Mouse (Mus musculus) heart, embryonic 12.5 days (tissue): Measurements from ENCODE around the gene Icos. TPM values are rescaled to one million over a fixed set of nuclear protein-coding genes. Genes with fewer than 3 reads are reported as not detected.

ENCODE experiments used
- ATAC-seq: fragments of 200-750 bp; cut with Nextera tagmentation; 2 replicates; pipeline ENCODE4 v1.8.0; 2017; ENCODE audit warnings: moderate TSS enrichment, moderate library complexity; ENCODE audit not compliant: insufficient number of reproducible peaks, low FRiP score
- H3K27ac ChIP-seq: fragments of 300-500 bp; sonication (generic); 2 replicates; pipeline ENCODE4 v1.5.1; 2016; ENCODE audit warnings: mild to moderate bottlenecking, moderate library complexity; ENCODE audit not compliant: poor library complexity, severe bottlenecking
- H3K27me3 ChIP-seq: fragments of 300-500 bp; sonication (generic); replicated peaks from 2 replicates; pipeline ENCODE4 v1.6.1; 2016; ENCODE audit warnings: mild to moderate bottlenecking, moderate library complexity
- H3K36me3 ChIP-seq: fragments of 300-500 bp; sonication (generic); 2 replicates; pipeline ENCODE4 v1.6.1; 2016; ENCODE audit warnings: mild to moderate bottlenecking, moderate library complexity
- H3K4me1 ChIP-seq: fragments of 300-500 bp; sonication (generic); replicated peaks from 2 replicates; pipeline ENCODE4 v1.6.1; 2016; ENCODE audit warnings: mild to moderate bottlenecking
- H3K4me2 ChIP-seq: fragments of 300-500 bp; sonication (generic); 2 replicates; pipeline ENCODE4 v1.6.1; 2016; ENCODE audit warnings: mild to moderate bottlenecking, moderate library complexity
- H3K4me3 ChIP-seq: fragments of 300-500 bp; sonication (generic); 2 replicates; pipeline ENCODE4 v1.5.1; 2016; ENCODE audit warnings: mild to moderate bottlenecking
- H3K9ac ChIP-seq: fragments of 300-500 bp; sonication (generic); 2 replicates; pipeline ENCODE4 v1.6.1; 2016; ENCODE audit warnings: mild to moderate bottlenecking, moderate library complexity
- H3K9me3 ChIP-seq: fragments of 300-500 bp; sonication (generic); replicated peaks from 2 replicates; pipeline ENCODE4 v1.6.1; 2016; ENCODE audit warnings: mild to moderate bottlenecking, moderate library complexity
- WGBS: fragments of 180-500 bp; shearing (Covaris S2); methylation state at CpG from one replicate; pipeline ENCODE4 v1.1.7; 2016; 5-methylcytosine and 5-hydroxymethylcytosine counted together
- polyA plus RNA-seq: library from polyadenylated mRNA; unstranded; fragments of >200 nt; fragmentation: Nextera tagmentation; extraction: Ambion mirVana; gene quantifications from 2 replicates; pipeline ENCODE4 v1.2.1, GENCODE M21; 2016

Gene Icos
- polyA plus RNA-seq: 0.05 and 0.08 TPM in 2 replicates

GRCm38 (mm10) chr1:60977641-60978040 is at the start of gene Icos:
TSS of gene Icos (plus strand) at chr1:60977927.
- no peaks in the 10 kb centered on the region for H3K27me3 ChIP-seq
- no peak for ATAC-seq
- no peaks in the 10 kb centered on the region for H3K36me3 ChIP-seq
- H3K27ac ChIP-seq: no peak within 1 kb of the TSS
- H3K4me1 ChIP-seq: no peaks in the 10 kb centered on the region
- no peak within 1 kb of the TSS for H3K9ac ChIP-seq
- no peaks in the 10 kb centered on the region for H3K9me3 ChIP-seq
- H3K4me3 ChIP-seq: no peak within 1 kb of the TSS
- 71% methylated on average over 6 of the region's 6 CpGs for WGBS
- H3K4me2 ChIP-seq: no peak within 1 kb of the TSS

DNA sequence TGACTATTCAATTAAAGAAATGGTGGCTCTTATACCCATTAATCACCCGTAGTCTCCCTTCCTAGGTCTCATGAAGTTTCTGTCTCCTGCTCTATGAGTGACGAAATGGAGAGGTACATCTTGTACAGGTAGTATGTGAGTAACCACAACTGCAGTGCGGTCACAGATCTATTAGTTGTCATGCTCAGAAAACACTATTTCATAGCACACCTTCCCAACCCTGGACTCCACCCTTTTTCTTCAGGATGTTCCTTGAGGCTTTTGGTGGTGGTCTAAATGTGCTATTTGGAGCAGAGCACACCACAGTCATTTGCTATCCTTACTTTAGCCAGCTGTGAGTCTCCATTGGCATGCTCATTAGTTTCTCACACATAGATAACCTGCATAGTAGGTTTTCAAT is 48.7 kb upstream of the Icos start:
- H3K9ac ChIP-seq: no peak overlapping the region
- no peaks in the 10 kb centered on the region for H3K9me3 ChIP-seq
- H3K4me1 ChIP-seq: no peaks in the 10 kb centered on the region
- 81% methylated on average over 3 of the region's 3 CpGs for WGBS
- no peak overlapping the region for H3K27ac ChIP-seq
- H3K36me3 ChIP-seq: no peaks in the 10 kb centered on the region
- no peak for ATAC-seq
- no peak overlapping the region for H3K4me2 ChIP-seq
- H3K27me3 ChIP-seq: no peaks in the 10 kb centered on the region
- no peak overlapping the region for H3K4me3 ChIP-seq

DNA sequence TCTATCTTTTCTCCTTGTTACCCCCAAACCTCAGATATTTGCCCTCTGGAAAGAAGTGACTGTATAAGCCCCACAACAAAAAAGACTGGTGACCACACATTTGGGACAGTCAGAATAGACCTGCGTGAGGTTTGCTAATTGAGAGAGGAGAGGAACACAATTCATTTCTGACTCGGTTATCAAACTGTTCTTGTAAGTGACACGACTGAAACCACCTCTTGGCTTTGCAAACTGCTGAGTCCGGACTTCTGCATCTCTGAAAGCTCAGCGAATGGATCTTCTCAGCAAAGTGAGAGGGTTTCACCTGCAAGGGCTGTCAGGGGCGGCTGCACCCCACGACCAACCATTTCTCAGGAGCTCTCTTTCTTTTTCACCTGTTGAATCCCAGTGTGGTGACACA is 47.3 kb upstream of the Icos start:
- Histone ChIP-seq H3K9ac (no peak overlapping the region), H3K4me1 (no peaks in the 10 kb centered on the region), H3K4me2 (no peak overlapping the region), H3K4me3 (no peak overlapping the region), H3K36me3 (no peaks in the 10 kb centered on the region), H3K27me3 (no peaks in the 10 kb centered on the region), H3K9me3 (no peaks in the 10 kb centered on the region), H3K27ac (no peak overlapping the region)
- 80% methylated on average over 7 of the region's 7 CpGs for WGBS
- no peak for ATAC-seq

- no peak for ATAC-seq
Observed at GRCm38 (mm10) chr1:60935968-60936581, 41.7 kb upstream of the Icos start.

GRCm38 (mm10) chr1:60936963-60937711 is 40.6 kb upstream of the Icos start:
- no peaks in the 10 kb centered on the region for H3K9me3 ChIP-seq
- 0 out of 2 replicates have a peak, but pooled peaks cover 11% of the 10 kb centered on the region for H3K4me1 ChIP-seq
- H3K9ac ChIP-seq: no peak overlapping the region
- H3K36me3 ChIP-seq: no peaks in the 10 kb centered on the region
- no peak overlapping the region for H3K4me3 ChIP-seq
- H3K4me2 ChIP-seq: no peak overlapping the region
- H3K27me3 ChIP-seq: no peaks in the 10 kb centered on the region
- 70% methylated on average over 6 of the region's 6 CpGs for WGBS
- H3K27ac ChIP-seq: no peak overlapping the region
- no peak for ATAC-seq

More at GRCm38 (mm10) chr1:60935968-60936581, 41.7 kb upstream of the Icos start:
- no peak overlapping the region for H3K9ac ChIP-seq
- H3K4me2 ChIP-seq: peak overlapping the region; percentile 15; the same call in 1 of the 2 replicates
- H3K4me1 ChIP-seq: 0 out of 2 replicates have a peak, but pooled peaks cover 11% of the 10 kb centered on the region
- WGBS: 56% methylated on average over 8 of the region's 8 CpGs
- no peaks in the 10 kb centered on the region for H3K36me3 ChIP-seq
- H3K4me3 ChIP-seq: no peak overlapping the region
- H3K27ac ChIP-seq: no peak overlapping the region
- no peaks in the 10 kb centered on the region for H3K27me3 ChIP-seq
- H3K9me3 ChIP-seq: no peaks in the 10 kb centered on the region

DNA sequence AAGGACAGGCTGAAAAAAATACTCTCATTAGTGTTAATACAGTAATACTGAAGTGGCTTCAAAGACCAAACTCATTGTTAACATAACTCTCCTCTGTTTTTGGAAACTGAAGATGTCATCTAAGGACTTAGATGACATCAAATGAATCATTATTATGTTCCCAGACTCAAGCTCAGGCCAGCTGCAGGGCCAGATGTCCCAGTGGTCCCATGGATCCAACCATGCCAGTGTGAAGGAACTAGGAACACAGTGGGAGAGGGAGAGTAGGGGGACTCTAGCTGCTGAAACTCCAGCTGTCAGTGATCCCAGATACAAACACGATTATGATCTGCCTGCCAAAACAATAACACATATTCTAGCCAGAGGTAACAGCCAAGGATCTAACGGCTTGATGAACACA is 39.5 kb upstream of the Icos start:
- ATAC-seq: no peak
- Histone ChIP-seq H3K4me1 (0 out of 2 replicates have a peak, but pooled peaks cover 11% of the 10 kb centered on the region), H3K9me3 (no peaks in the 10 kb centered on the region), H3K4me2 (no peak overlapping the region), H3K27ac (no peak overlapping the region), H3K27me3 (no peaks in the 10 kb centered on the region), H3K9ac (no peak overlapping the region), H3K4me3 (no peak overlapping the region), H3K36me3 (no peaks in the 10 kb centered on the region)
- 71% methylated on average over 2 of the region's 2 CpGs for WGBS

DNA sequence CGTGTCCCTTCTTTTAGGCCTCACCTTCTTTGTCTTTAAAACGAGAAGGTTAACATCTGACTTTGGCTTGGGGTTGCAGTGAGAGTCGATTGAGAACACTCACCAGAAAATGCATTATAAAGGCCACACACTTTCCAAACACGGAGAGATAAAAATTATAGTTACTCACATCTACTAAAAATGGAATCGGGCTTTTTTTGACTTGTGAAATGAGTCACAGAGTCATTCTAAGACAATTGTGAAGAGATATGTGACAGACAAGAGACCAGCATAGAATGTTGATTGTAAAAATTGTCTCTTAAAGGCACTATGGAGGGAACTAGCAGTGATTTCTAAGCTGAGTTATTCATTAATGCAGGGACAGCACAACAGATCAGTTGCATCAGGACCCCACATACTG is 38.8 kb upstream of the Icos start:
- Histone ChIP-seq H3K27me3 (no peaks in the 10 kb centered on the region), H3K4me1 (0 out of 2 replicates have a peak, but pooled peaks cover 11% of the 10 kb centered on the region), H3K4me2 (no peak overlapping the region), H3K36me3 (no peaks in the 10 kb centered on the region), H3K27ac (no peak overlapping the region), H3K9me3 (no peaks in the 10 kb centered on the region), H3K4me3 (no peak overlapping the region), H3K9ac (no peak overlapping the region)
- no peak for ATAC-seq
- WGBS: 77% methylated on average over 5 of the region's 5 CpGs

GRCm38 (mm10) chr1:60940023-60940422 is 37.7 kb upstream of the Icos start:
- H3K27me3 ChIP-seq: no peaks in the 10 kb centered on the region
- 72% methylated on average over 3 of the region's 3 CpGs for WGBS
- ATAC-seq: no peak

GRCm38 (mm10) chr1:60940620-60941019 is 37.1 kb upstream of the Icos start:
- Histone ChIP-seq H3K9me3 (no peaks in the 10 kb centered on the region), H3K27ac (no peak overlapping the region), H3K36me3 (no peaks in the 10 kb centered on the region), H3K27me3 (no peaks in the 10 kb centered on the region), H3K9ac (no peak overlapping the region), H3K4me2 (no peak overlapping the region), H3K4me1 (0 out of 2 replicates have a peak, but pooled peaks cover 11% of the 10 kb centered on the region), H3K4me3 (no peak overlapping the region)
- no peak for ATAC-seq
- 76% methylated on average over 1 of the region's 1 CpGs for WGBS

More at GRCm38 (mm10) chr1:60940023-60940422, 37.7 kb upstream of the Icos start:
- no peaks in the 10 kb centered on the region for H3K9me3 ChIP-seq
- H3K4me3 ChIP-seq: no peak overlapping the region
- no peaks in the 10 kb centered on the region for H3K36me3 ChIP-seq
- no peak overlapping the region for H3K4me2 ChIP-seq
- no peak overlapping the region for H3K9ac ChIP-seq
- H3K4me1 ChIP-seq: 0 out of 2 replicates have a peak, but pooled peaks cover 11% of the 10 kb centered on the region
- no peak overlapping the region for H3K27ac ChIP-seq

- Histone ChIP-seq H3K9ac (no peak overlapping the region), H3K9me3 (no peaks in the 10 kb centered on the region), H3K4me3 (no peak overlapping the region), H3K27ac (no peak overlapping the region), H3K36me3 (no peaks in the 10 kb centered on the region), H3K4me2 (no peak overlapping the region), H3K4me1 (peaks cover 4% of the 10 kb centered on the region; the same call in 1 of the 2 replicates), H3K27me3 (no peaks in the 10 kb centered on the region)
- ATAC-seq: no peak
- 88% methylated on average over 5 of the region's 5 CpGs for WGBS
Observed at GRCm38 (mm10) chr1:60941056-60942048, 36.4 kb upstream of the Icos start.
